Mouse (Mus musculus) adrenal gland, postnatal 25 days (tissue): ENCODE measurements around the gene Nup210l. TPM values are rescaled to one million over a fixed set of nuclear protein-coding genes. Genes with fewer than 3 reads are reported as not detected.
A peak's percentile ranks its signal among the peaks of the same experiment; 100 is the strongest.

Experiments
- DNase-seq: peaks from one replicate; pipeline ENCODE4 v3.0.0; 2021; ENCODE audit warnings: mixed read lengths
- microRNA-seq, 2 experiments: library from miRNA; unstranded; fragments of <30 nt; microRNA quantifications; one replicate each; pipeline ENCODE4 v1.2.0; 2021
- total RNA-seq: library from RNA; stranded (reverse); gene quantifications from 2 replicates; pipeline ENCODE4 v1.2.3, GENCODE M21; 2021

Nup210l gene
- total RNA-seq, 1 experiment from 2014 or later: 0.55 TPM

DNA sequence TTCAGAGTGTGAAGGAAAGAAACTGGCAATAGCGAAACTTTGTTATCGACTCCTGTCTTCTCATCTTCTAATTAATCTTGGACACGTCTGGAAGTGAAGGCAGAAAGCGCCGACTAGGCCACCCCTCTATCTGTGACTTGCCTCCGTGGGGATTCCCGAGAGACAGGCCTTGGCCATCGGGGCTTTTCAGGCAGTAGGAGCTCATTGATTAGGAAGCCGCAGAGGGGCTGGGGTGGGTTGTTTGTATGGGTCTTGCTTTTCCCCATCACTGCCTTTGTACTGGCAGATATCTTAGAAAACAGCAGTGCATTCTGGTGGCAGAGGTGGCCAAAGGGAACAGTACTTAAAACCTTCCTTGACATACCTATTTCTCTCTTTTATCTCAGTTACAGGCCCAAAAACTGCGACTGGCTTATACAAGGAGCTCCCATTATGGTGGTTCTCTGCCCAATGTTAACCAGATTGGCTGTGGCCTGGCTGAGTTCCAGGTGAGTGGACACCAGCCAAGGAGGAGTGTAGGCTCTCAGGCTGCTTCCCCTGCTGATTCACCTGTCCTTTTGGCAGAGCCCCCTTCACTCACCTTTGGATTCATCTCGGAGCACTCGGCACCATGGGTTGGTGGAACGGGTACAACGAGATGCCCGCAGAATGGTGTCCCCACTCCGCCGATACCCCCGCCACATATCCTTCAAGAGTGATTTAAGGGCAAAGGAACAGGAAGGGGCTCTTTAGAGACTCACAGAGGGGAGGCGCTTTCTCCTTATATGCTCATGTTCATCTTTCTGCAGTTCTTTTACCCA lies 153.0 kb downstream of the Nup210l start:
- DNase-seq: peak; percentile 68

DNA sequence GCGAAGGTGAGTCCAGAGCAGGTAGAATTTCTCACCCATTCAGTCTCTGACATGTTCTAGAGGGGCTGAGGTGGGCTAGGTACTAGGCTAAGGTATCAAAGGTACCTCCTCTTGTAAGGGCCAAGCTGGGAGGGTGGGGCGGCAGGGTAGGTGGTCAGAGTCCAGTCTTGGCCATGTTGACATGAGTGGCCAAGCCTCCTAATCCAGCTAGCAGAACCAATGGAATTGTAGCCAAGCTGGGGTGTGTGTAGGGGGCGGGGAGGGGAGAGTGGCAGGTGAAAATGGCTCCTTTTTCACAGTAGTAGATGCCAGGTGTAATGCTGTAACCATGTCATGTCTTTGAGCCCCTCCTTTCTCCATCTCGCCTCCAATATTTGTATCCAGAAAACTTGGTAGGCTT lies 154.6 kb downstream of the Nup210l start:
- DNase-seq: no peak

Small RNA genes lying within 50 kb of the gene (microRNA-seq; reads per million reads assigned to microRNA genes)
- 18.5 to 22.6 reads per million in 2 experiments for gene Mir190b

Other genes starting within 250 kb of the Nup210l start
- gene Il6ra, start 190.9 kb upstream of the Nup210l start, total RNA-seq: 4.9 and 5.2 TPM in 2 replicates
- gene Atp8b2, start 140.6 kb upstream of the Nup210l start, total RNA-seq: 34.6 and 43.0 TPM in 2 replicates
- gene Hax1, start 105.4 kb upstream of the Nup210l start, total RNA-seq: 136 and 149 TPM in 2 replicates
- gene 4933434E20Rik, start 52.5 kb upstream of the Nup210l start, total RNA-seq: 77.0 and 90.3 TPM in 2 replicates
- gene Ubap2l, start 51.5 kb upstream of the Nup210l start, total RNA-seq: 158 and 190 TPM in 2 replicates
- 178 and 198 TPM in 2 replicates for gene Tpm3, start 31.5 kb upstream of the Nup210l start, total RNA-seq
- gene Rps27, start 109.5 kb downstream of the Nup210l start, total RNA-seq: 1,629 and 1,829 TPM in 2 replicates
- 31.0 and 49.5 TPM in 2 replicates for gene Rab13, start 109.6 kb downstream of the Nup210l start, total RNA-seq
- 68.6 and 72.3 TPM in 2 replicates for gene Jtb, start 127.5 kb downstream of the Nup210l start, total RNA-seq
- 0.85 TPM in 1 of 2 replicates, not detected in the other for gene Creb3l4, start 139.4 kb downstream of the Nup210l start, total RNA-seq
- gene Slc39a1, start 144.0 kb downstream of the Nup210l start, total RNA-seq: 132 and 136 TPM in 2 replicates
- 46.7 and 57.8 TPM in 2 replicates for gene Crtc2, start 150.0 kb downstream of the Nup210l start, total RNA-seq
- gene Dennd4b, start 161.1 kb downstream of the Nup210l start, total RNA-seq: 9.0 and 10.7 TPM in 2 replicates
- 76.8 and 78.1 TPM in 2 replicates for gene Gatad2b, start 189.0 kb downstream of the Nup210l start, total RNA-seq